Mouse (Mus musculus) lung, embryonic 15.5 days (tissue): Measurements from ENCODE around the gene Myo1e. TPM values are rescaled to one million over a fixed set of nuclear protein-coding genes. Genes with fewer than 3 reads are reported as not detected.

Experiments
- ATAC-seq: fragments of 200-750 bp; cut with Nextera tagmentation; 2 replicates; pipeline ENCODE4 v1.8.0; 2017; ENCODE audit warnings: moderate number of reproducible peaks, borderline replicate concordance; ENCODE audit not compliant: low FRiP score, low TSS enrichment; ENCODE audit errors: extremely low read depth
- H3K27ac ChIP-seq: fragments of 300-500 bp; sonication (generic); 2 replicates; pipeline ENCODE4 v1.5.1; 2015; ENCODE audit warnings: moderate library complexity, mild to moderate bottlenecking, inconsistent platforms
- H3K27me3 ChIP-seq: fragments of 300-500 bp; sonication (generic); 2 replicates; pipeline ENCODE4 v1.6.1; 2015; ENCODE audit warnings: inconsistent platforms
- H3K36me3 ChIP-seq: fragments of 300-500 bp; sonication (generic); 2 replicates; pipeline ENCODE4 v1.6.1; 2015; ENCODE audit warnings: inconsistent platforms
- H3K4me1 ChIP-seq: fragments of 300-500 bp; sonication (generic); 2 replicates; pipeline ENCODE4 v1.6.1; 2015; ENCODE audit warnings: inconsistent platforms
- H3K4me2 ChIP-seq: fragments of 300-500 bp; sonication (generic); 2 replicates; pipeline ENCODE4 v1.6.1; 2015; ENCODE audit warnings: inconsistent platforms, mild to moderate bottlenecking, moderate library complexity
- H3K4me3 ChIP-seq: fragments of 300-500 bp; sonication (generic); 2 replicates; pipeline ENCODE4 v1.5.1; 2015; ENCODE audit warnings: mild to moderate bottlenecking, inconsistent platforms
- H3K9ac ChIP-seq: fragments of 300-500 bp; sonication (generic); 2 replicates; pipeline ENCODE4 v1.6.1; 2015; ENCODE audit warnings: inconsistent platforms
- H3K9me3 ChIP-seq: fragments of 300-500 bp; sonication (generic); 2 replicates; pipeline ENCODE4 v1.6.1; 2016; ENCODE audit warnings: inconsistent platforms
- WGBS: fragments of 180-500 bp; shearing (Covaris S2); methylation state at CpG from one replicate; pipeline ENCODE4 v1.1.7; 2015; 5-methylcytosine and 5-hydroxymethylcytosine counted together
- polyA plus RNA-seq: library from polyadenylated mRNA; unstranded; fragments of >200 nt; fragmentation: Nextera tagmentation; extraction: Ambion mirVana; gene quantifications from 2 replicates; pipeline ENCODE4 v1.2.1, GENCODE M21; 2015

Myo1e gene
- polyA plus RNA-seq, 1 experiment from 2014 or later: 40.3 TPM

DNA sequence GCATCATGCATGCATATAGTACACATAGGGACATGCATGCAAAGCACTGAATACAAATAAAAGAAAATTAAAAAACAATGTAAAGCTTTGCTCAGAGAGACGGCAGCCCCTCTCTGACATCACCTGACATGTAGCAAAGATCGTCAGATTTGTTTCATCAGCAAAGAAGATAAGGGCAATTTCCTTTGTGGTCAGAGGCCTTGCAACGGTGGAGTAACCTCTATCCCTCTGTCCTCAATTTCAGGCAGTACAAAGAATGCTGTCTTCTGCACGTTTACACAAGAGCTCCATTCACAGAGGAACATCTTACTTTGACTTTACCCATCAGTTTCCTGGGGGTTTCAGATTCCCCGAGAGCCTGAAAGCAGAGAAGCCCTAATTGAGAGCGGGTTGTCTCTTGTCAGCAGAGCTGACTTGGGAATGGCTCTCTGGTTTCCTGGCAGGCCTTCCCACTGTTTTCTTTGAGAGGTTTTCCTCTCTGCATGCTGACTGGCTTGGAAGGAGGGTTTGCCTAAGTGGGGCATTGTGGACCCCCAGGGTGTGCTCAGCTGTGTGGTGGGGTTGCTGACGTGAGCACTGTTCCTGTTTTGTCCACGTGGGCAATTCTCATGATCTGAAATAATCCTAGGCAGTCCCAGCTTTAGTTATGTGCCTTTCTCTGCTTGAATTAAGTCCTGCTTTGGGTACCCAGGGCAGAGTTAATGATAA lies 144.6 kb downstream of the Myo1e start:
- Histone ChIP-seq H3K27ac (no peak overlapping the region), H3K4me3 (no peak overlapping the region), H3K9me3 (no peaks in the 10 kb centered on the region), H3K4me2 (no peak overlapping the region), H3K9ac (no peak overlapping the region), H3K4me1 (no peaks in the 10 kb centered on the region), H3K27me3 (no peaks in the 10 kb centered on the region), H3K36me3 (peaks cover 36% of the 10 kb centered on the region)
- 45% methylated on average over 8 of the region's 8 CpGs for WGBS
- ATAC-seq: no peak

DNA sequence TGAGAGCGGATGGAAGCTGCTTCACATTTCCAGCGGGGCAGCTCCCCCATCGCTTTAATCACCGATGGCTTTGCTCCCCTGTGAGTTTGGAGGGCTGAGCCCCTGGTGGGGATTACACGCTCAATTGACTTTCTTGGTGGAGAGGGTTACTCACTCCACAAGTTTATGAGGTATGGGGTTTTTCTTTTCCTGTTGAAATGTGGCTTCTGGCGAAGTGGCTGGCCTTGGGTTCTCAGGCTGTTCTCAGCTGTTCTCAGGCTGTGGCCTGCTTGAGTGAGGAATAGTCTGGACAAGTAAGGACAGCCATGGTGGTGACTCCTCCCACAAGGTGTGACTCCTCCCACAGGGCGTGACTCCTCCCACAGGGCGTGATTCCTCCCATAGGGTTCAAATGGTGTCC lies 149.1 kb downstream of the Myo1e start:
- Histone ChIP-seq H3K27me3 (no peaks in the 10 kb centered on the region), H3K4me2 (no peak overlapping the region), H3K4me1 (no peaks in the 10 kb centered on the region), H3K36me3 (peaks cover 49% of the 10 kb centered on the region), H3K9ac (no peak overlapping the region), H3K4me3 (no peak overlapping the region), H3K27ac (no peak overlapping the region), H3K9me3 (no peaks in the 10 kb centered on the region)
- ATAC-seq: no peak
- 64% methylated on average over 8 of the region's 8 CpGs for WGBS

DNA sequence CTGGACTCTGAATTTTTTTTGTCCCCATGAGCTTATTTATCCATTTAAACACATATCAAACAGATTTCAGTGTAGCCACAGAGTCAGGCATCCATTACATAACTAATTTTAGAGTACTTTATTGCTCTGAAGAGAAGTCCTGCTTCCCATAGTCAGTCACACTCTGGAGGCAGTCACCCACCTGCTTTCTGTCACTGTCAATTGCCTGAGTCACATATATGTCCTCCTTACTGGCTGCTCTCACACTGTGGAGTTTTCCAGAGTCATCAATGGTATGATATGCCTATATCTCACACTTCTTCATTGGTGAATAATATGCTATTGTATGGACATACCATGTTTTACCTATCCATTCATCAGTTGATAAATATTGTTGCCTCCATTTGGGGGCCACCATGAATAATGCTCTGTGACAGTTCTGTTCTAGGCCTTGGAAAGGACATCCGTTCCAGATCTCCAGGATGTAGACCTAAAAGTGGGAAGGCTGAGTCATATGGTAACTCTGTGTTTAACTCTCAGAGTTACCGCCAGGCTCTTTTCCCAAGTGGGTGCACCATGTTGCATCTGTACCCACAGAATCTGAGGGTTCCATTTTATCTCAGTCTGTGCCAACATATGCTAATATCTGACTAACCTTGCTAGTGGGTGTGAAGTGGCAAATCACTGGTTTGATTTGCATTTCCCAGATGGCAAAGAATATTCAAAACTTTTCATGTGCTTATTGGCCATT lies 152.4 kb downstream of the Myo1e start:
- H3K9me3 ChIP-seq: no peaks in the 10 kb centered on the region
- no peak for ATAC-seq
- H3K4me1 ChIP-seq: no peaks in the 10 kb centered on the region
- no peak overlapping the region for H3K4me2 ChIP-seq
- no peak overlapping the region for H3K27ac ChIP-seq
- H3K36me3 ChIP-seq: peaks cover 54% of the 10 kb centered on the region
- H3K4me3 ChIP-seq: no peak overlapping the region
- 95% methylated on average over 2 of the region's 2 CpGs for WGBS
- no peak overlapping the region for H3K9ac ChIP-seq
- no peaks in the 10 kb centered on the region for H3K27me3 ChIP-seq

DNA sequence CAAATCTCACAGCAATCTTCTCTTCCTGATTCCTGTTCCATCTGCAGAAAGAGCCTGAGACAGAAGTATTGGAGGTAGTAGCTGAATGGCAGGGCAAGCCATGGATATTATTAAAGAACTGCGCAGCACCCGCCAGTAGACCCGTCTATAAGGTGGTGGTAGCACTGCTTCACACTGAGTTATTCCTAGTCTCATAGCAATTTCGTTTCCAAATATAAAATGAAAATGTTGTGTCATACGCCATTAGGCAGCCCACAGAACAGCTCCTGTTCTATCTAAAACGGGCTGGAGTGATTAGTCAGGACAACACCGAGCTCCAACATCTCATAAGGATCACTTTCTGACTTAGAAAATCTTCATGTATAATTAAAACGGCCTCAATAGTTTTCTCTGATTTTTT lies 157.6 kb downstream of the Myo1e start:
- Histone ChIP-seq H3K27ac (no peak overlapping the region), H3K4me3 (no peak overlapping the region), H3K4me1 (no peaks in the 10 kb centered on the region), H3K9me3 (no peaks in the 10 kb centered on the region), H3K27me3 (no peaks in the 10 kb centered on the region), H3K4me2 (no peak overlapping the region), H3K36me3 (peaks cover 61% of the 10 kb centered on the region), H3K9ac (no peak overlapping the region)
- ATAC-seq: no peak
- WGBS: 89% methylated on average over 8 of the region's 8 CpGs

DNA sequence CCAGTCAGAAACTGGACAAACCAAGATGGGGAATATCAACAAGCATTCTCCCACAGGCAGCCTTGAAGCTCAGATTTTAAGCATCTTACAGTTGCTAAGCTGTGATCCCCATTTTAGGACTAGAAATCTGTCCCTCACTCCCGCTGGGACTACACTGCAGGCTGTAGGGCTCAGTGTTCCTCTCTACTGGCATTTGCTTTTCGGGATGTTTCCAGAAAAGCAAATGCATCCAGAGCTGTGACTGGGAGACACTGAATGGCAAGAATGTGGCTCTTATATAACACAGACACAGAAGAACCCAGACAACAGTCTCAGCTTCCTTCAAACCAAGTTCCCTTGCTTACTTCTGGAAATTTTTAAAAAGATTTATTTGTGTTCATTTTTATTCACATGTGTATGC lies 158.8 kb downstream of the Myo1e start:
- Histone ChIP-seq H3K9ac (no peak overlapping the region), H3K27ac (no peak overlapping the region), H3K27me3 (no peaks in the 10 kb centered on the region), H3K4me2 (no peak overlapping the region), H3K4me3 (no peak overlapping the region), H3K4me1 (no peaks in the 10 kb centered on the region), H3K9me3 (no peaks in the 10 kb centered on the region), H3K36me3 (peaks cover 64% of the 10 kb centered on the region)
- 80% methylated on average over 2 of the region's 2 CpGs for WGBS
- no peak for ATAC-seq

DNA sequence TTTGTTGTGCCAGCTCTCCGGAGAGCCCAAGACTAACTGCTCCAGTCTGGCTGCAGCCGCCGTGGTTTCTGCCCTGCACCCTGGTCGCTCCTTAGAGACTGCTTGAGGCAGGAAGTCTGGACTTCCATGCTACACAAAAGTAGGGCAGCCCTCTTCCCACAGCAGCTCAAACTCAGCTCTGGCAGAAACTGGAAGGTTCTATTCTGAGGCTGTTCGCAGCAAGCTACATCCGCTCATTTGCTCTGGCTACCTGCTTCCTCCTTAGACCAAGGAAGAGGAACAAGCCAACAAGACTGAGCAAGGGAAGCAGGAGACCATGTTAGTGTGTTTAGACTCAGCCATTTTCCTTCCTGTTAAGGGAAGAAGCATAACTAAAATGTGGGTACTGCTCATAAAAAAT lies 159.7 kb downstream of the Myo1e start:
- Histone ChIP-seq H3K27ac (no peak overlapping the region), H3K9ac (no peak overlapping the region), H3K36me3 (peaks cover 70% of the 10 kb centered on the region), H3K4me3 (no peak overlapping the region), H3K4me1 (no peaks in the 10 kb centered on the region), H3K9me3 (no peaks in the 10 kb centered on the region), H3K27me3 (no peaks in the 10 kb centered on the region), H3K4me2 (no peak overlapping the region)
- no peak for ATAC-seq
- 86% methylated on average over 6 of the region's 6 CpGs for WGBS

DNA sequence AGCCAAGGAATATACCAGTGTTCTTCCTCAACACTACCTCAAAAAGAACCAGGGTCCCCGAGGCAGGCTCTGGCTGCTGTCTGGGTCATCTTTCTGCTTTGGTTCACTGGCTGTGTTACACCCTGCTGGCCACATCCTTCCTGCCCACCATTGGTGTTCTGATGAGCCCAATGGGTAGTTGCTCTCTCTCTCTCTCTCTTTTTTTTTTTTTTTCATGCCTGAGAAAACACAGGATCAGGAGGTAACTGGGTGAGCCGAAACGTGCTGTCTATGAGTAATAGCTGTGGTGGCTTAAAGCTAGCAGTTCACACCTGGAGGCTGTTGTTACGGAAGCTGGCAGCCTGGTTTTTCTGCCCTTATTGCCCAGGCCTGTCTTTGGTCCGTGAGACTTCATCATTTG lies 164.5 kb downstream of the Myo1e start:
- Histone ChIP-seq H3K36me3 (peaks cover 46% of the 10 kb centered on the region), H3K4me3 (no peak overlapping the region), H3K27me3 (no peaks in the 10 kb centered on the region), H3K9me3 (no peaks in the 10 kb centered on the region), H3K9ac (no peak overlapping the region), H3K4me2 (no peak overlapping the region), H3K4me1 (no peaks in the 10 kb centered on the region), H3K27ac (no peak overlapping the region)
- no peak for ATAC-seq
- WGBS: 82% methylated on average over 5 of the region's 5 CpGs

DNA sequence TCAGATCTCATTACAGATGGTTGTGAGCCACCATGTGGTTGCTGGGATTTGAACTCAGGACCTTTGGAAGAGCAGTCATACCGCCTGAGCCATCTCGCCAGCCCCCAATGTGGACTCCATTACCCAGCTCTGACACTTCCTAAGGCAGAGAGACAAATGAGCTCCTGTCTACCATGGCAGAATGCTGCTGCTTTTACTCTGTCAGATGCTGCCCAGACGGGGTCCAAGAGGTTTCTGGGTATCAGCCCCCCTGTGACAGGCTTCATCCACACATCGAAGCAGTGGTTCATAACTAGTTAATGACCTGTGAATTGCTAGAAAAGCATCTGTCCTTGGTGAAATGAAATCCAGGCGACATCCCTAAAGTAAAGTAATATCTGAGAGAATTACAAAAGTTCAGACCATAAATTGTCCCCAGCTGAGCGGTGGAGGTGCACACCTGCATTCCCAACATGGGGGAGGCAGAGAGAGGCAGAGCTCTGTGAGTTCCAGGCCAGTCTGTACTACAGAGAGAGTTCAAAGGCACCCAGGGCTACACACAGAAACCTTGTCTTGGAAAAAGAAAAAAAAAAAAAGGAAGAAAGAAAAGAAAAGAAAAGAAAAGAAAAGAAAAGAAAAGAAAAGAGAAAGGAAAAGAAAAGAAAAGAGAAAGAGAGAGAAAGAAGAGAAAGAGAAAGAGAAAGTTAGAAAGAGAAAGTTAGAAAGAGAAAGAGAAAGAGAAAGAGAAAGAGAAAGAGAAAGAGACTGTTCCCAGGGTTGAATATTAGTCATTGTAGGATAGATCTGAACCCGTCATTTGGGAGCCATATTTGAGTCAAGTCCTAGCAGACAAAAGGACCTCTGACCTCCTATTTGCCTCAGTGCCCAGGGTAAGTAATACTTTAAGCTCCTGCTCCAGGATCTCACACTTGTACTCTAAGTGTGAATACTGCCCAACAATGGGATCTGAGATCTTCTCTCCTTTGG lies 172.6 kb downstream of the Myo1e start:
- H3K9ac ChIP-seq: no peak overlapping the region
- ATAC-seq: no peak
- H3K4me3 ChIP-seq: no peak overlapping the region
- 77% methylated on average over 7 of the region's 7 CpGs for WGBS
- no peak overlapping the region for H3K4me2 ChIP-seq
- H3K27ac ChIP-seq: no peak overlapping the region
- H3K4me1 ChIP-seq: no peaks in the 10 kb centered on the region
- H3K9me3 ChIP-seq: no peaks in the 10 kb centered on the region
- H3K36me3 ChIP-seq: peaks cover 43% of the 10 kb centered on the region
- no peaks in the 10 kb centered on the region for H3K27me3 ChIP-seq

DNA sequence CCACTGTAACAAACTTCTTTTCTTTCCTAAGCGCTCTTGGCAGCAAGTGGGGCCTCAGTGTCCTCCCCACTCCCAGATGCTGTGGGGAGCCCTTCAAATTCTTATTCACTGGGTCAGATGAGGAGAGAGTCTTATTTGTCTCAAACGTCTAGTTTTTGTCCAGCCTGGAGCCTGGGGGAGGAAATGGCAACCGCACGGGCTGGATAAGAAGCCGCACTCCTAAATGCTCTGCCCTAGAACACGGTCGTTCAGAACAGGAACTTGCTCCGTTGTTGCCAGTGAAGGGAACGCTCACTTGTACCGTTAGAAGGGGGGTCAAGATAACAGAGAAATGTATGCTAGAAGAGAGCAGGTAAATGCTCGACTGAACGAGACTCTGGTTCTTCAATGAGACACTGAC lies 174.9 kb downstream of the Myo1e start:
- H3K9me3 ChIP-seq: no peaks in the 10 kb centered on the region
- no peak for ATAC-seq
- no peaks in the 10 kb centered on the region for H3K4me1 ChIP-seq
- H3K27me3 ChIP-seq: no peaks in the 10 kb centered on the region
- H3K27ac ChIP-seq: no peak overlapping the region
- H3K9ac ChIP-seq: no peak overlapping the region
- 69% methylated on average over 12 of the region's 12 CpGs for WGBS
- no peak overlapping the region for H3K4me3 ChIP-seq
- peaks cover 48% of the 10 kb centered on the region for H3K36me3 ChIP-seq
- H3K4me2 ChIP-seq: no peak overlapping the region

DNA sequence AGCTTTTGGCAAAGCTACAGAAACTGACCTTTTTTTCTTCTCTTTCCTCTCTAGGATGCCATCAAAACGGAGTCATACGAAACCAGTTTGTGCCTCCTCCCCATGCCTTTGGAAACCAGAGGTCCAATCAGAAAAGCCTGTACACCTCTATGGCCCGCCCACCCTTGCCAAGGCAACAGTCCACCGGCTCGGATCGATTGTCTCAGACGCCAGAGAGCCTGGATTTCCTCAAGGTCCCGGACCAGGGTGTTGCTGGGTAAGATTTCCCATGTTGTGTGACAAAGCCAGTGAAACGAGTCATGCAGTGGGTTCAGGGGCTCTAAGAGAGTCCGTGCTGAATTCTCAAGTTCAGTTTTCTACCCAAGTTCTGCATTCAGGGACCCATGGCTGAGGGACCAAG lies 176.6 kb downstream of the Myo1e start:
- WGBS: 72% methylated on average over 10 of the region's 10 CpGs
- Histone ChIP-seq H3K36me3 (peaks cover 32% of the 10 kb centered on the region; the same call in 1 of the 2 replicates), H3K4me3 (no peak overlapping the region), H3K27ac (no peak overlapping the region), H3K27me3 (no peaks in the 10 kb centered on the region), H3K9ac (no peak overlapping the region), H3K9me3 (no peaks in the 10 kb centered on the region), H3K4me1 (no peaks in the 10 kb centered on the region), H3K4me2 (no peak overlapping the region)
- no peak for ATAC-seq

DNA sequence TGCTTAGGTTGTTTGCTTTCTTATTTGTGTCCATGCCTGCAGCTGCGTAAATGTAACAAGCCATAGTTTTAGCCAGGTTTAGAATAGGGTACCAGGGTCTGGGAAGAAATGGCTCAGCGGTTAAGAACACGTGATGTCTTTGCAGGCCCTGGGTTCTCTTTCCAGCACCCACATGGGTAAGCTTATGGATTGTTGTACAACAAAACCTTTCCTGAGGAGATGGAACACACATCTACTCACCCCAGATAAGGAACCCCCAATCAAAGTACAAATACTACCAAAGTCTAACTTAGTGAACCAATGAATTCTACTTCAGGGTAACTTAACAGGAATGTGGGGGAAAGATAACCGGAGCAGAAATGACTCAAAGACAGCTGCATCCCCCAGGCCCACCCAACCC lies 177.3 kb downstream of the Myo1e start:
- WGBS: 93% methylated on average over 4 of the region's 4 CpGs
- no peak overlapping the region for H3K9ac ChIP-seq
- H3K4me1 ChIP-seq: no peaks in the 10 kb centered on the region
- H3K4me2 ChIP-seq: no peak overlapping the region
- H3K36me3 ChIP-seq: peaks cover 30% of the 10 kb centered on the region; the same call in 1 of the 2 replicates
- H3K27me3 ChIP-seq: no peaks in the 10 kb centered on the region
- ATAC-seq: no peak
- no peak overlapping the region for H3K4me3 ChIP-seq
- no peak overlapping the region for H3K27ac ChIP-seq
- H3K9me3 ChIP-seq: no peaks in the 10 kb centered on the region
